ENCODE assay signal across 9 mouse cellular contexts in genomic region chr1:73824406-73825184, GRCm38 (mm10).
A peak's percentile ranks its signal among the peaks of the same experiment; 100 is the strongest.
DNase-seq lines count a peak whose midpoint lies in the region; ATAC-seq and TF ChIP-seq lines count a peak whose summit lies in the region.
"Had no signal": no experiment of that assay in that cellular context is flagged by ENCODE, and none has a peak within 500 bp of the region (broad histone marks: within the 10 kb centered on the region; RNA-seq: fewer than 3 reads in every experiment).

No protein-coding gene starts in this region.

- DNase-seq in hindbrain, embryonic 10.5 days (ENCODE audit: low spot score) = no peak
- DNase-seq in hindbrain, postnatal 0 days (ENCODE audit: low spot score) = no peak
- DNase-seq in ovary, postnatal 36 days (ENCODE audit: low spot score) = peak; percentile 45
- no peak for DNase-seq in ovary, postnatal 10 days (ENCODE audit: low spot score)
- peak; percentile 27 for DNase-seq in limb, embryonic 11.5 days (ENCODE audit: low spot score)
- no peak for DNase-seq in left cerebral cortex, adult 8-10 months (ENCODE audit: low spot score in 2 of 2)
- DNase-seq in left cerebral cortex, adult 2 months (ENCODE audit: extremely low spot score in 1 of 2, low spot score in 2 of 2) = no peak
- no peak for DNase-seq in left cerebral cortex, postnatal 14 days (ENCODE audit: low spot score in 2 of 2)

- TF ChIP-seq CTCF in hindbrain, postnatal 0 days (IDR thresholded peaks at IDR 0.05; ENCODE audit: low read depth) = no peak
- TF ChIP-seq CTCF in left cerebral cortex, adult 2 months (IDR thresholded peaks at IDR 0.05) = no peak

- 0 out of 2 replicates have a peak, but pooled peaks cover 7% of the 10 kb centered on the region for H3K27me3 ChIP-seq in hindbrain, embryonic 10.5 days (ENCODE audit: insufficient read depth, poor library complexity, severe bottlenecking)
- H3K27me3 ChIP-seq in hindbrain, postnatal 0 days (ENCODE audit: insufficient read depth, low read length) = no peaks in the 10 kb centered on the region
- no peaks in the 10 kb centered on the region for H3K27me3 ChIP-seq in limb, embryonic 11.5 days (ENCODE audit: control insufficient read depth, insufficient read depth, low read length)
- H3K27me3 ChIP-seq: hindbrain, embryonic 15.5 days had no signal

- peak overlapping the region; percentile 72 for H3K27ac ChIP-seq in hindbrain, embryonic 10.5 days
- no peak overlapping the region for H3K27ac ChIP-seq in hindbrain, postnatal 0 days
- H3K27ac ChIP-seq in limb, embryonic 11.5 days (replicated peaks; ENCODE audit: low read depth, low read length) = no peak overlapping the region
- no peak overlapping the region for H3K27ac ChIP-seq in left cerebral cortex, adult 2 months
- H3K27ac ChIP-seq: hindbrain, embryonic 15.5 days had no signal

- intact Hi-C loops in left cerebral cortex, adult 2 months (cut with DNase I) = loop anchor here (5.0 kb wide), 2 partner anchors 207 to 552 kb away; no protein-coding TSS in a partner anchor
- intact Hi-C loops in left cerebral cortex, postnatal 14 days (cut with DNase I) = loop anchor here (5.0 to 10.0 kb wide), 3 partner anchors 207 to 1107 kb away; no protein-coding TSS in a partner anchor

- whole genome bisulfite sequencing in hindbrain, embryonic 10.5 days = 58% methylated on average over 8 of the region's 8 CpGs
- WGBS in hindbrain, postnatal 0 days = 51% methylated on average over 8 of the region's 8 CpGs
- 52% methylated on average over 8 of the region's 8 CpGs for WGBS in limb, embryonic 11.5 days

- ATAC-seq in hindbrain, postnatal 0 days = no peak
- ATAC-seq in limb, embryonic 11.5 days (ENCODE audit: insufficient number of reproducible peaks, low FRiP score, low TSS enrichment, low read depth) = peak; percentile 42

- peaks cover 46% of the 10 kb centered on the region for H3K4me1 ChIP-seq in hindbrain, embryonic 10.5 days (replicated peaks)
- peaks cover 4% of the 10 kb centered on the region for H3K4me1 ChIP-seq in hindbrain, postnatal 0 days (ENCODE audit: insufficient read depth, low read length)
- peaks cover 2% of the 10 kb centered on the region; the same call in 1 of the 2 replicates for H3K4me1 ChIP-seq in limb, embryonic 11.5 days (ENCODE audit: control insufficient read depth, insufficient read depth, low read length)

- no peaks in the 10 kb centered on the region for H3K36me3 ChIP-seq in hindbrain, embryonic 10.5 days
- H3K36me3 ChIP-seq in hindbrain, postnatal 0 days (ENCODE audit: insufficient read depth, low read length) = no peaks in the 10 kb centered on the region
- no peaks in the 10 kb centered on the region for H3K36me3 ChIP-seq in limb, embryonic 11.5 days (ENCODE audit: control insufficient read depth, insufficient read depth, low read length)
- H3K36me3 ChIP-seq: hindbrain, embryonic 15.5 days had no signal

- H3K4me3 ChIP-seq in hindbrain, embryonic 10.5 days = no peak overlapping the region
- H3K4me3 ChIP-seq in hindbrain, postnatal 0 days (ENCODE audit: low read length) = no peak overlapping the region
- no peak overlapping the region for H3K4me3 ChIP-seq in limb, embryonic 11.5 days (ENCODE audit: low read depth, low read length)
- no peak overlapping the region for H3K4me3 ChIP-seq in left cerebral cortex, adult 2 months
- H3K4me3 ChIP-seq: hindbrain, embryonic 15.5 days had no signal

- H3K9ac ChIP-seq in hindbrain, postnatal 0 days (replicated peaks; ENCODE audit: low read length) = no peak overlapping the region
- no peak overlapping the region for H3K9ac ChIP-seq in limb, embryonic 11.5 days (ENCODE audit: low read length)
- H3K9ac ChIP-seq: hindbrain, embryonic 15.5 days had no signal

- no peaks in the 10 kb centered on the region for H3K9me3 ChIP-seq in hindbrain, embryonic 10.5 days
- H3K9me3 ChIP-seq in hindbrain, postnatal 0 days (ENCODE audit: low read length) = no peaks in the 10 kb centered on the region
- H3K9me3 ChIP-seq in limb, embryonic 11.5 days (ENCODE audit: control insufficient read depth, low read length) = no peaks in the 10 kb centered on the region
- H3K9me3 ChIP-seq: hindbrain, embryonic 15.5 days had no signal

- no peak overlapping the region for H3K4me2 ChIP-seq in hindbrain, postnatal 0 days (ENCODE audit: low read depth, low read length)
- H3K4me2 ChIP-seq in limb, embryonic 11.5 days (ENCODE audit: low read depth, severe bottlenecking) = no peak overlapping the region
- H3K4me2 ChIP-seq: hindbrain, embryonic 15.5 days had no signal

Comparison
In these comparisons a context has a peak if more than half of its experiments do, and no peak if none do; other contexts are left out.
1. DNase-seq: peak in ovary, postnatal 36 days (single experiment) and limb, embryonic 11.5 days (single experiment); none in hindbrain, embryonic 10.5 days (single experiment), hindbrain, postnatal 0 days (single experiment), ovary, postnatal 10 days (single experiment), left cerebral cortex, adult 8-10 months (0 of 2), left cerebral cortex, adult 2 months (0 of 2) and left cerebral cortex, postnatal 14 days (0 of 2).